Mouse (Mus musculus) neural tube, embryonic 11.5 days (tissue): ENCODE data around the gene Vps9d1. TPM values are rescaled to one million over a fixed set of nuclear protein-coding genes. Genes with fewer than 3 reads are reported as not detected.

Source experiments
- ATAC-seq: fragments of 200-750 bp; cut with Nextera tagmentation; 2 replicates; pipeline ENCODE4 v1.8.0; 2017; ENCODE audit warnings: moderate number of reproducible peaks, mild to moderate bottlenecking, moderate TSS enrichment, moderate library complexity; ENCODE audit not compliant: insufficient read depth, low FRiP score, low TSS enrichment
- DNase-seq: peaks from one replicate; pipeline ENCODE4 v3.0.0-alpha.2; 2015; ENCODE audit warnings: low spot score
- H3K27ac ChIP-seq: fragments of 300-500 bp; sonication (generic); 2 replicates; pipeline ENCODE4 v1.5.1; 2014; ENCODE audit warnings: low read depth, mild to moderate bottlenecking, low read length
- H3K27me3 ChIP-seq: fragments of 300-500 bp; sonication (generic); 2 replicates; pipeline ENCODE4 v1.6.1; 2014; ENCODE audit warnings: mild to moderate bottlenecking, low read length, mixed read lengths; ENCODE audit not compliant: control insufficient read depth, insufficient read depth
- H3K36me3 ChIP-seq: fragments of 300-500 bp; sonication (generic); 2 replicates; pipeline ENCODE4 v1.6.1; 2014; ENCODE audit warnings: mild to moderate bottlenecking, low read length, moderate library complexity, mixed read lengths; ENCODE audit not compliant: control insufficient read depth, insufficient read depth
- H3K4me1 ChIP-seq: fragments of 300-500 bp; sonication (generic); 2 replicates; pipeline ENCODE4 v1.6.1; 2014; ENCODE audit warnings: low read length, mixed read lengths; ENCODE audit not compliant: control insufficient read depth, insufficient read depth
- H3K4me2 ChIP-seq: fragments of 300-500 bp; sonication (generic); 2 replicates; pipeline ENCODE4 v1.6.1; 2014; ENCODE audit warnings: low read depth, mild to moderate bottlenecking, moderate library complexity
- H3K4me3 ChIP-seq: fragments of 300-500 bp; sonication (generic); 2 replicates; pipeline ENCODE4 v1.5.1; 2014; ENCODE audit warnings: low read depth, low read length
- H3K9ac ChIP-seq: fragments of 300-500 bp; sonication (generic); 2 replicates; pipeline ENCODE4 v1.6.1; 2014; ENCODE audit warnings: mild to moderate bottlenecking, low read length
- H3K9me3 ChIP-seq: fragments of 300-500 bp; sonication (generic); 2 replicates; pipeline ENCODE4 v1.6.1; 2016; ENCODE audit warnings: low read length; ENCODE audit not compliant: control insufficient read depth
- WGBS: fragments of 180-500 bp; shearing (Covaris S2); extraction: QIAGEN DNeasy Blood & Tissue Kit; methylation state at CpG from one replicate; pipeline ENCODE4 v1.1.7; 2014; 5-methylcytosine and 5-hydroxymethylcytosine counted together
- polyA plus RNA-seq: library from polyadenylated mRNA; unstranded; fragments of >200 nt; fragmentation: Nextera tagmentation; extraction: Ambion mirVana; gene quantifications from 2 replicates; pipeline ENCODE4 v1.2.1, GENCODE M21; 2014

Vps9d1 gene
- polyA plus RNA-seq, 1 experiment from 2014 or later = 26.4 TPM

- Histone ChIP-seq H3K4me1 (no peaks in the 10 kb centered on the region), H3K27me3 (no peaks in the 10 kb centered on the region), H3K27ac (no peak overlapping the region), H3K4me3 (no peak overlapping the region), H3K9ac (no peak overlapping the region), H3K36me3 (peaks cover 23% of the 10 kb centered on the region), H3K9me3 (no peaks in the 10 kb centered on the region), H3K4me2 (no peak overlapping the region)
- WGBS = 92% methylated on average over 12 of the region's 12 CpGs
- DNase-seq (no peak), ATAC-seq (no peak)
Measured at GRCm38 (mm10) chr8:123245543-123245942, 8.6 kb downstream of the Vps9d1 start.

DNA sequence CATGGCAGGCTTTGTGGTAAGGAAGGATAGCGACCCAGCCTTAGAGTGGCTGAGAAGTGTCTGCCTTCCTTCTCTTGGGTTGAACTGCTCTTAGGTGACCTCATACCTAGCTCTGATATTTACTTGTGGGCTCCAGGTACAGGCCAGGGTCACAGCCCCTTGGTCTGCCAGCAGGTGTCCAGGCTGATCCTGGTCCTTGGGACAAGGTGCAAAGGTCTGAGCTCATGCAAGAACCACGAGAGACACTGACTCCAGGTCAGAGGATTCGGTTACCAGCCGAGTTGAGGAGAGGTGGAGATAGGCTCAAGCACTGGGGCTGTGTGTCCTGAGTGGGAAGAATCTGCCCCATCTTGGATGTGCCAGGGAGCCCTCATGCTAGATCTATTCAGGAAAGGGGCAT is 9.8 kb downstream of the Vps9d1 start:
- no peaks in the 10 kb centered on the region for H3K9me3 ChIP-seq
- no peak overlapping the region for H3K4me2 ChIP-seq
- no peak for DNase-seq
- ATAC-seq = no peak
- no peak overlapping the region for H3K4me3 ChIP-seq
- no peaks in the 10 kb centered on the region for H3K27me3 ChIP-seq
- H3K27ac ChIP-seq = no peak overlapping the region
- no peak overlapping the region for H3K9ac ChIP-seq
- peaks cover 22% of the 10 kb centered on the region for H3K36me3 ChIP-seq
- no peaks in the 10 kb centered on the region for H3K4me1 ChIP-seq
- 91% methylated on average over 4 of the region's 4 CpGs for WGBS

GRCm38 (mm10) chr8:123243053-123243452 is 11.1 kb downstream of the Vps9d1 start:
- DNase-seq (no peak), ATAC-seq (no peak)
- H3K27ac ChIP-seq = no peak overlapping the region
- H3K4me1 ChIP-seq = no peaks in the 10 kb centered on the region
- H3K27me3 ChIP-seq = no peaks in the 10 kb centered on the region
- peaks cover 22% of the 10 kb centered on the region for H3K36me3 ChIP-seq
- WGBS = 74% methylated on average over 11 of the region's 11 CpGs
- H3K4me2 ChIP-seq = no peak overlapping the region
- no peak overlapping the region for H3K9ac ChIP-seq
- no peak overlapping the region for H3K4me3 ChIP-seq
- H3K9me3 ChIP-seq = no peaks in the 10 kb centered on the region

- DNase-seq = no peak
- Histone ChIP-seq H3K9ac (no peak overlapping the region), H3K27ac (no peak overlapping the region), H3K4me2 (no peak overlapping the region), H3K4me3 (no peak overlapping the region), H3K9me3 (no peaks in the 10 kb centered on the region), H3K27me3 (no peaks in the 10 kb centered on the region), H3K4me1 (no peaks in the 10 kb centered on the region), H3K36me3 (peaks cover 15% of the 10 kb centered on the region)
- ATAC-seq = no peak
- WGBS = 85% methylated on average over 7 of the region's 7 CpGs
Measured at GRCm38 (mm10) chr8:123242107-123242923, 11.8 kb downstream of the Vps9d1 start.

DNA sequence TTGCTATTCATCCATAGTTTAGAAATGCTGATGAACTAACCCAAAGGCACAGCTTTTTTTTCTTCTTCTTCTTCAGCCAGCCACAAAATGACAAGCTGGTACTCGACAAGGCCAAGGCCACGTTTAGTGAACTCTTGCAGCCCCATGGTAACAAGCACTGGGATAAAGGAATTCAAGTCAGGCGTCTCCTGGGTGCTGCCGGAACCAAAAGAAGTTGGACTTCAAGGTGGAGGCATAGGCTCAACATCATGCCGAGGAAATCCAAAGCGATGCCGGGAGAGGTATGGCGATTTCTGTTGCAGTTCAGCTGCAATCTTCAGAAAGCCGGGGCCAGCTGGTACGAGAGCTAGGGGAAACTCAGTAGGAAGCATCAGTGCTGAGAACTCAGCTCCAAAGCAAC is 14.8 kb downstream of the Vps9d1 start:
- no peak for DNase-seq
- Histone ChIP-seq H3K9ac (no peak overlapping the region), H3K36me3 (0 out of 2 replicates have a peak, but pooled peaks cover 2% of the 10 kb centered on the region), H3K9me3 (no peaks in the 10 kb centered on the region), H3K4me2 (no peak overlapping the region), H3K27ac (no peak overlapping the region), H3K4me1 (peaks cover 9% of the 10 kb centered on the region; the same call in 1 of the 2 replicates), H3K27me3 (peaks cover 14% of the 10 kb centered on the region), H3K4me3 (no peak overlapping the region)
- WGBS = 88% methylated on average over 10 of the region's 10 CpGs
- no peak for ATAC-seq

DNA sequence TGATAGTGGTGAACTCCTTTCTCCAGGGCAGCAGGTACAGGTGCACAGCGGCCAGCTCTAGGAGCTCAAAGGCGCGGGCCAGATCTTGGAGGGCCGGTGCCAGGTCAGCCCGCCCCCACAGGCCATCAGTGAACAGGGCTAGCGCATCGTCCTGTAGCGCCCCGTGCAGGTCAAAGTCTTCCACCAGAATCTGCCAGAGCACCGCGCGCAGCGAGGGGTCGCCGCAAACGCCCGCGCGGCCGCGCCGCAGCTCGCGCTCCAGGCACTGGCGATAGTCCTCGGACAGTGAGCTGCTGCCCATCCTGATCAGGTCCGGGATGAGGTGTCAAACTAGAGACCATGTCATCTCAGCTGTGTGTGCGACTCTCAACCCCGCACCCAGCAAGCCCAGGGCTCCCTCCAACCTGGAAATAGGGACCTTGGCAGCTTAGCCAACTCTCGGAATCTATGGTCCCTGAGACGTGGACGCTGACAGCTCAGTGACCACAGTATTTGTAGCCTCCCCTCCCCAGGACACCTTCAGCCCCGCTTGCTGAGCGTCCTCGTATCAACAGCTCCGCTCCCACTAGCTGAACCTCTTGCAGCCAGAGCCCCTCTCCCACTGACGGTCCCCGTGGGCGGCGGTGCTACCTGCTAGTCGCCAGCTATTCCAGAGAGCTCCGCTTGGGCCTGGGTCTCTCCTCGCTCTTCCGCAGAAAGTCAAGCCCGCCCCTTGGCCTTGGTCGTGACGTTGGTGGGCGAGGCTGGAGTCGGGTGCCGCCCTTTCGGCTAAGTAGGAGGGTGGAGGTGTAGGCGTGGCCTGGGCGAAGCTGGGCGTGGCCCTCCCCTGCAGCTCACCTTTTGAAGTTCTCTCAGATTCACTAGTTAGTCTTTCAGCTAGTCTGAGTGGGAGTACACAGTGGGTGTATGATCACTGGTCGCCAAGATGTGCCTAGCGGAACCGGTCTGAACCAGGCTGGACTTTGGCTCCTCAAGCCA is 18.3 kb downstream of the Vps9d1 start, which contains the start of gene Spata2l:
Gene Spata2l (minus strand): TSS at position 714 of the 978 bp plus-strand sequence.
- ATAC-seq = peak; percentile 84
- H3K27ac ChIP-seq = no peak within 1 kb of the TSS

DNA sequence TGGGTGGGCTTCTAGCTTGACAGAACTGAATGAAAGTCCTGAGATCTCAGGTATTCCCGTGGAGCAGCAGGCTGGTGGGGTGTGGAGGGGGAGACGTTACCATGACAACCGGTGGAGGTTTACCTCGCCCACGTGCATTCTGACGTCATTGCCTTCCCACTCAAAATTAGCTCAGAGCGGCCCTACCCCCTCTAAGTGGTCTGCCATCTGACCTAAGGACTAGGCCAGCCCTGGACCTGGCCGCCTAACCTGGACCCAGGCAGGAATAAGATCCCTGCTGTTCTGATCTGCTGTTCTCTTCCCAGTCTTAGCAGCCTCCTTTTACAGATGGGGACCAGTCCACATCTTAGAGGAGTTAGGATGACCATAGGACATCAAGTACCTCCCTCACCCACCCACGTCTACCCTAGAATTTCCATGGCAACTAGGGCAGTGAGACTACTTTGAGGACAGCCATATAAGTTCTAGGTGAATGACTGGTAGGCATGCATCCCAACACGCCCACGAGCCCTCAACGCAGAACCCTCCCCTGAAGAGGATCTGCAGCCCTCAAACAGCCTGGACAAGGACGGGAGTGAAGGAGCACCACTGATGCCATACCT is 19.1 kb downstream of the Vps9d1 start:
- peak overlapping the region; percentile 75 for H3K4me2 ChIP-seq
- H3K4me3 ChIP-seq = peak overlapping the region; percentile 39
- H3K9ac ChIP-seq = no peak overlapping the region
- ATAC-seq (no peak), DNase-seq (no peak)
- H3K9me3 ChIP-seq = no peaks in the 10 kb centered on the region
- H3K4me1 ChIP-seq = peaks cover 9% of the 10 kb centered on the region; the same call in 1 of the 2 replicates
- peaks cover 14% of the 10 kb centered on the region for H3K27me3 ChIP-seq
- 37% methylated on average over 13 of the region's 13 CpGs for WGBS
- H3K36me3 ChIP-seq = no peaks in the 10 kb centered on the region
- H3K27ac ChIP-seq = no peak overlapping the region

More for the DNA sequence above, 18.3 kb downstream of the Vps9d1 start, which contains the start of gene Spata2l:
- H3K4me1 ChIP-seq = peaks cover 9% of the 10 kb centered on the region; the same call in 1 of the 2 replicates
- H3K27me3 ChIP-seq = peaks cover 14% of the 10 kb centered on the region
- H3K4me3 ChIP-seq = peak within 1 kb of the TSS; percentile 39
- peak; percentile 89 for DNase-seq
- no peaks in the 10 kb centered on the region for H3K36me3 ChIP-seq
- H3K4me2 ChIP-seq = peak within 1 kb of the TSS; percentile 75
- peak within 1 kb of the TSS; percentile 49 for H3K9ac ChIP-seq
- 2% methylated on average over 57 of the region's 57 CpGs for WGBS
- H3K9me3 ChIP-seq = no peaks in the 10 kb centered on the region

- 80% methylated on average over 11 of the region's 11 CpGs for WGBS
- H3K27ac ChIP-seq = no peak overlapping the region
- no peak overlapping the region for H3K4me3 ChIP-seq
- no peaks in the 10 kb centered on the region for H3K9me3 ChIP-seq
- H3K4me2 ChIP-seq = no peak overlapping the region
- peaks cover 9% of the 10 kb centered on the region; the same call in 1 of the 2 replicates for H3K4me1 ChIP-seq
- peaks cover 3% of the 10 kb centered on the region; the same call in 1 of the 2 replicates for H3K36me3 ChIP-seq
- H3K27me3 ChIP-seq = peaks cover 14% of the 10 kb centered on the region
- no peak overlapping the region for H3K9ac ChIP-seq
- DNase-seq = no peak
- ATAC-seq = no peak
Measured at GRCm38 (mm10) chr8:123233760-123234159, 20.4 kb downstream of the Vps9d1 start.
